Mouse (Mus musculus) gonadal fat pad, adult 2 months (tissue): ENCODE measurements around the gene Klf16. TPM values are rescaled to one million over a fixed set of nuclear protein-coding genes. Genes with fewer than 3 reads are reported as not detected.

Experiments used
- DNase-seq: peaks from one replicate; pipeline ENCODE4 v3.0.0-alpha.2; 2012; ENCODE audit warnings: low read depth
- polyA plus RNA-seq: library from polyadenylated mRNA; depleted of rRNA; stranded (reverse); fragments of >200 nt; gene quantifications from 2 replicates; pipeline ENCODE4 v1.2.3, GENCODE M21; 2012; rRNA removed

Klf16 gene
- polyA plus RNA-seq, 1 experiment: 20.8 TPM

DNA sequence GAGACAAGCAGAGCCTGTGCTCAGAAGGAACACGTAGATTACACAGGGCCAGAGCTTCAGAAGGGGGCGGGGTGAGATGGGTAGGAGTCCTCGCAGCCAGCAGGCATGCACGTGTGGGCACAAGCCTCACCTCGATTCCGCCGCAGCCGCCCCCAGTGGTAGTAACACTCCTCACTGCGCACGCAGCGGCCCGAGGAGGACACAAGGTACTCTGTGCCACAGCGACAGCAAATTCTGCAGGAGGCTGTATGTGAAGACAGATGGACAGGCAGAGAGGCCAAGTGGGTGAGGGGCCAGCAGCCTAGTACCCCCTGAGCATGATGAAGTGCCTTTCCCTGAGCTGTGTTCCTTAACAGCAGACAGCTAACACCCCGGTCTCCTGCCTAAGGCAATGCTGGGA lies 33.2 kb downstream of the Klf16 start:
- DNase-seq: no peak

- no peak for DNase-seq
These were observed 37.6 kb downstream of the Klf16 start for GRCm38 (mm10) chr10:80539493-80539892.

DNA sequence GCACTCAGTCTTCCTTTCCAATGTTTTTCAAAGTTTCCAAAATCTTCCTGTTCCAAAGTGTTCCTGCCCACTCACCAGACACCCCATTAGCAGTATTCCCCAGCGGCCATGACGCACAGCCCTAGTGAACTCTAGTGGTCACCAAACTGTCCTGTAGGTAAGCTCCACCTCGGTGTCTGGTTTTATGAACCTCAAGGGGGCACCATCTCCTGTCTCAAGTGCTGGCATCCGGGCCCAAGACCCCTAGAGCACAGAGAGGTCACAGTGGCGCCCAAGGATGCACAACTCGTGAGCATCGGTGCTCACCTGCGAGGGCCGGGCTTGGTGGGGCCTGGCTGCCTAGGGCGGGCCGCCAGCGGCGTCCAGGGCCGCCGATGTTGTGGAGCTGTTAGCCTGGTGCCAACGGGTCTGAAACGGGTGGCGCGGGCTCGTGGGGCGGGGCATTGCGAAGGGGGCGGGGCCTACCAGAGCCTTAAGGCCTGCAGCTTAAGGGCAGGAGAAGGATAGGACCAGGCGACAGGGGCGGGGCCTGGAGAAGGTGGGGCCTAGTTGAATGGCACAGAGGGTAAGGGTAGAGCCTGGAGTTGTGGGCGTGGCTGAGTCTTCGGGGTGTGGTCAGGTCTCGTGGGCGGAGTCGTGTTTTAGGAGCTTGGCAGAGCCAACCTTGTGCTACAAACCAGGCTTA lies 38.3 kb downstream of the Klf16 start, which contains the start of gene Atp8b3:
Gene Atp8b3, minus strand, starts transcription at position 415 of the 685 bp plus-strand sequence.
- DNase-seq: peak; percentile 37

GRCm38 (mm10) chr10:80538180-80538579 lies 38.9 kb downstream of the Klf16 start:
- DNase-seq: no peak

DNA sequence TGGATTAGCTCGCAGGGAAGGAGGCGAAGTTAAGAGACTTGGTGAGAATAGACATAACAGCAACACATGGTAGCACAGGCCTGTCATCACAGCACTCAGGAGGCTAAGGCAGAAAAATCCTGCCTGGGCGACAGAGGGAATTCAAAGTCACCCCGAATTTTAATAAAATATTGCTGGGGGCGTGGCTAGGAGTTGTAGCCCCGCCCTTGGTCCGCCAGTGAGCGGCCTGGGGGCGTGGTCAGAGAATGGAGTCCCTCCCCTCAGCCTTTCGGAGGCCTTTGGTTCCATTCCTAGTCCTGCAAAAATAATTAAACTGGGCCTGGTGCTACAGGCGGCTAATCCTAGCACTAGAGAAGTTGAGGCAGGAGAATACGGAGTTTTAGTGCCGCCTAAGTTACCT lies 41.4 kb downstream of the Klf16 start:
- no peak for DNase-seq

DNA sequence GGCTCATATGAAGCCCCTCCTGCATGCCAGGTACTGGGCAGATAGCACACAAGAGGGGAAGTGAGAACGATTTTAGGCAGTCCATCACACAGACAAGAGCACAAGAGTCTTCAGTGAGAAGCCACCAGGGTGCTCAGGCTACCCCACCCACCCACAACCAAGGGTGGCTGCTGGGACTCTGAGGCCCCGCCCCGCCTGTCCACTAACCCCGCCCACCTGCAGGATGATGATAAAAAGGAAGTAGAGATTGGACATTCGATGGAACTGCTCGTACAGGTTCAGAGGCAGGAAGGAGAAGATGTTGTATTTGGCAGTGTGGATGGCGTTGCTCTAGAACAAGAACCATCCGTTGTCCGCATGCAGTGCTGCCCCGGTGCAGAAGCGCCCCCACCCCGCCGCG lies 42.0 kb downstream of the Klf16 start:
- no peak for DNase-seq

DNA sequence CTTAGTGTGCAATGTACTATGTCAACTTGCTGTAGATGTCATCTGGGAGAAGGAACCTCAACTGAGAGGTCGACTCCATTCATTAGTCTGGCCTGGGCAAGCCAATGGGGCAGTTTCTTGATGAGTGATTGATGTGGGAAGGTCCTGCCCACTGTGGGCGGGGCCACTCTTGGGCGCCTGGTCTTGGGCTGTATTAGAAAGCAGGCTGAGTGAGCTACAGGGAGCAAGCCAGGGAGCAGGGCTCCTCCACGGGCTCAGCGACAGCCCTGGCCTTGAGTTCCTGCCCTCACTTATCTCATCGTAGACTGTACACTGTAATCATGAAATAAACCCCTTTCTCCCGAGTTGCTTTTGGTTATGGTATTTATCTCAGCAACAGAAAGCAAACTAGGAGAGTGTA lies 43.4 kb downstream of the Klf16 start:
- DNase-seq: no peak

DNA sequence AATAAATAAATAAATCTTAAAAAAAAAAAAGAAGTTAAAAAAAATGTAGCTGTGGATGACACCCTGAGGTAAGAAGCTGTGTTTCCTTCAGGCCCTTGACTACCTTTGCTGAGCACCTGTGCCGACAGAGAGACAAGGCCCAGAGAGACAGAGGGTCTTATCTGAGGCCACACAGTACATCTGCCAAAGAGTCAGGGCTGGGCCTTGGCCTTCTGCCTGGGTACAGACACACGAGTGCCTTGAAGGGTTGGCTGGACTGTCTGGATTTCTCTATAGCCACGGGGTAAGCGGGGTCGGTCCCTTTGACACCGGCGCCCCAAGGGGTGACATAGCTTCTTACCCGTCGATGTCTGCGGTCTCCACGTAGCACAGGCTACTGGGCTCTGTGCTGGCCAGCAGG lies 44.3 kb downstream of the Klf16 start:
- DNase-seq: no peak

GRCm38 (mm10) chr10:80526172-80526571 lies 50.9 kb downstream of the Klf16 start:
- DNase-seq: no peak

DNA sequence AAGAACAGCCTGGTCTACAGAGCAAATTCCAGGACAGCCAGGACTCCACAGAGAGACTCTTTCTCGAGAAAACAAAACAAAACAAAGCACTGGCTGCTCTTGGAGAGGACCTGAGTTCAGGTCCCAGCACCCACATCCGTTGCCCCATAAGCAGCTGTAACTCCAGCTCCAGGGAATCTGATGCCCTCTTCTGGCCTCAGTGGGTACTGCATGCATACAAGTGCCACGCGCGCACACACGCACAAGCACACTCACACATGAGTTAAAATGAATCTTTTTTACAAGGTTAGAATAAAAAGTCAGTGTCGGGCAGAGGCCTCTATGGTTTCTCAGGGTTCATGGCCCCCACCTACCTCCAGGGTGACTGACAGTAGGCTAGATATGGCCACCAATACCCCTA lies 53.8 kb downstream of the Klf16 start:
- no peak for DNase-seq

DNA sequence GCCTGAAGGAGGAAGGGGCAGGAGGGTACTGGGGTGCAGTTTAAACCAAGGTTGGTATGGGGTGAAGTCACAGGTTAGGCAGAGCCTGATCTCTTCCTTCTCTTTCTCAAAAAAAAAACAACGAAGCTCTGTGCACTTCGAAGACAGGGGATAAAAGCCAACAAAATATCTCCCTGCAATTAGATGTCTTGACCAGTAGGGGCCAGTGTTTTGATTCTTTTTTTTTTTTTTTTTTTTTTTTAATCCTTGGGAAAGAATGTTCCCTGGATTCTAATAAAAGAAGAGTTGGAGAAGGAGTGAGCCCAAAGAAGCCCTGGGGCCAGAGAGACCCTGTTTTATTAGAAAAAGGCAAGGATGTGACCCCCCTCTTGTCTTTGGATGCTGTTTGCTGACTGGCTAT lies 57.8 kb downstream of the Klf16 start:
- no peak for DNase-seq

Other genes with a start within 250 kb of the Klf16 start
- 10.4 and 10.6 TPM in 2 replicates for gene Pcsk4, start 247.8 kb downstream of the Klf16 start, polyA plus RNA-seq
- 28.7 and 51.2 TPM in 2 replicates for gene Reep6, start 247.4 kb downstream of the Klf16 start, polyA plus RNA-seq
- gene Adamtsl5, start 228.9 kb downstream of the Klf16 start, polyA plus RNA-seq: 11.2 and 18.2 TPM in 2 replicates
- gene Plk5, start 220.9 kb downstream of the Klf16 start, polyA plus RNA-seq: 0.57 and 0.93 TPM in 2 replicates
- gene Mex3d, start 189.7 kb downstream of the Klf16 start, polyA plus RNA-seq: 13.3 and 19.1 TPM in 2 replicates
- gene Mbd3, start 177.8 kb downstream of the Klf16 start, polyA plus RNA-seq: 145 and 160 TPM in 2 replicates
- 1,967 and 2,574 TPM in 2 replicates for gene Uqcr11, start 170.5 kb downstream of the Klf16 start, polyA plus RNA-seq
- gene Tcf3, start 143.7 kb downstream of the Klf16 start, polyA plus RNA-seq: 56.8 and 63.8 TPM in 2 replicates
- not detected in 2 replicates for gene Onecut3, start 82.5 kb downstream of the Klf16 start, polyA plus RNA-seq
- 9.0 and 9.6 TPM in 2 replicates for gene Atp8b3, start 38.2 kb downstream of the Klf16 start, polyA plus RNA-seq
- 35.3 and 36.9 TPM in 2 replicates for gene Rexo1, start 15.8 kb downstream of the Klf16 start, polyA plus RNA-seq
- 192 and 205 TPM in 2 replicates for gene Abhd17a, start 13.0 kb upstream of the Klf16 start, polyA plus RNA-seq
- gene Scamp4, start 25.6 kb upstream of the Klf16 start, polyA plus RNA-seq: 82.6 and 91.5 TPM in 2 replicates
- gene Adat3, start 25.6 kb upstream of the Klf16 start, polyA plus RNA-seq: 9.5 and 9.6 TPM in 2 replicates
- 1.5 and 2.1 TPM in 2 replicates for gene Gm49322, start 28.7 kb upstream of the Klf16 start, polyA plus RNA-seq
- gene Csnk1g2, start 45.5 kb upstream of the Klf16 start, polyA plus RNA-seq: 228 and 235 TPM in 2 replicates
- 74.5 and 89.2 TPM in 2 replicates for gene Btbd2, start 79.8 kb upstream of the Klf16 start, polyA plus RNA-seq
- 420 and 516 TPM in 2 replicates for gene Mknk2, start 100.8 kb upstream of the Klf16 start, polyA plus RNA-seq
- 34.8 and 45.6 TPM in 2 replicates for gene Mob3a, start 124.7 kb upstream of the Klf16 start, polyA plus RNA-seq
- gene Izumo4, start 124.9 kb upstream of the Klf16 start, polyA plus RNA-seq: 62.8 and 75.4 TPM in 2 replicates
- 149 and 151 TPM in 2 replicates for gene Ap3d1, start 164.9 kb upstream of the Klf16 start, polyA plus RNA-seq
- 18.7 and 38.6 TPM in 2 replicates for gene Dot1l, start 177.9 kb upstream of the Klf16 start, polyA plus RNA-seq
- 20.1 and 33.9 TPM in 2 replicates for gene Sf3a2, start 220.9 kb upstream of the Klf16 start, polyA plus RNA-seq
- 44.2 and 56.6 TPM in 2 replicates for gene Plekhj1, start 221.3 kb upstream of the Klf16 start, polyA plus RNA-seq
- gene Amh, start 227.9 kb upstream of the Klf16 start, polyA plus RNA-seq: 0.38 and 0.39 TPM in 2 replicates
- gene Jsrp1, start 236.2 kb upstream of the Klf16 start, polyA plus RNA-seq: 0.22 and 0.63 TPM in 2 replicates
- gene Oaz1, start 249.3 kb upstream of the Klf16 start, polyA plus RNA-seq: 628 and 915 TPM in 2 replicates